Mouse (Mus musculus): Measurements from ENCODE around the gene Cwh43. TPM values are rescaled to one million over a fixed set of nuclear protein-coding genes. Genes with fewer than 3 reads are reported as not detected.
A peak's percentile ranks its signal among the peaks of the same experiment; 100 is the strongest.

Gene Cwh43
- polyA plus RNA-seq, 1 experiment from 2014 or later = 0.20 TPM

DNA sequence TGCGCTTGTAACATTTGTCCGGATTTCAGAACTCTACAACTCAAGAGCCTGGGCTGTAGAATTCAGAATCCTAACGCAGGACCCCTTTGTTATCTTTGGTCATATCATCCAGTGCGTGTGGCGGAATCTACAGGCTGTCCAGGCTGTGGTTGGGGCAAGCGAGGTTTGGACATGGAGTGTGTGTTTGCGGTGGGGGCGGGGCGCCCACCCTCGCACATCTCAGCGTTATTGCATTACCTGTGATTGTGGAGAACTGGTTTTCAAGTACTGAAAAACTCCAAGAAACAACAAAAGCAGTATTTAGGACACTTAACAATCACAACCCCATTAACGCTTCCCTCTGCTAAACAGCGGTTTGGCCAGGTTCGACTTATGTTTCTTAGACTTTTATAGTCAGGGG lies 84.0 kb downstream of the Cwh43 start:
- WGBS = 6% methylated on average over 14 of the region's 14 CpGs
- H3K27ac ChIP-seq (replicated peaks) = peak overlapping the region; percentile 87
- peak overlapping the region; percentile 76 for H3K4me3 ChIP-seq
- H3K36me3 ChIP-seq = no peaks in the 10 kb centered on the region
- H3K9me3 ChIP-seq = no peaks in the 10 kb centered on the region
- no peak for ATAC-seq (ENCODE audit: low FRiP score, low read depth)
- peak overlapping the region; percentile 69 for H3K9ac ChIP-seq (replicated peaks)
- H3K27me3 ChIP-seq = no peaks in the 10 kb centered on the region
- H3K4me2 ChIP-seq (replicated peaks) = peak overlapping the region; percentile 75
- H3K4me1 ChIP-seq = peaks cover 17% of the 10 kb centered on the region

DNA sequence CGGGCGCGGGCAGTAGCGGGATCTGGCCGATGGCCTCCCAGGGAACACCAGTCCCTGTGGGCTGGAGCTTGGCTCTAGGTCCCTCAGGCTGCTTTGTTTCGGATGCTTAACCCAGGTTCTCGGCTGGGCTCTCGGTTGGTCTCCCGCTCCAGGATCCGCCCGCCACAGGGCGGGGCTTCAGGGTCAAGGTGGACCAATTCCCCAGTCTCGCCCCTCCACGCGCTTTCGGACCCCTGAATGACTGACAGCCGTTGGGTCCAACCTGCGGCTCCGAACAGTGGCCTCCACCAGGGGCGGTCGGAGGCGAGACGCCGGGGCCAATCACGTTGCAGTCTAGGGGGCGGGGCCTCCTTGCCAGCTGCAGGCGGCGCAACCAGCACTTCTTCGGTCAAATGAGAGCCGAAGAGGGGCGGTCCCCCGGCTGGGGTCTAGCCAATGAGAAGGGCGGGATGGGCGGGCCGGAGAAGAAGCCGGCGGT lies 84.8 kb downstream of the Cwh43 start:
- Histone ChIP-seq H3K4me3 (peak overlapping the region; percentile 76), H3K36me3 (no peaks in the 10 kb centered on the region), H3K27ac (replicated peaks) (peak overlapping the region; percentile 95), H3K4me2 (replicated peaks) (peak overlapping the region; percentile 94), H3K27me3 (no peaks in the 10 kb centered on the region), H3K4me1 (peaks cover 17% of the 10 kb centered on the region), H3K9ac (replicated peaks) (peak overlapping the region; percentile 69), H3K9me3 (no peaks in the 10 kb centered on the region)
- under 1% methylated on average over 36 of the region's 37 CpGs for WGBS
- peak; percentile 96 for ATAC-seq (ENCODE audit: low FRiP score, low read depth)

DNA sequence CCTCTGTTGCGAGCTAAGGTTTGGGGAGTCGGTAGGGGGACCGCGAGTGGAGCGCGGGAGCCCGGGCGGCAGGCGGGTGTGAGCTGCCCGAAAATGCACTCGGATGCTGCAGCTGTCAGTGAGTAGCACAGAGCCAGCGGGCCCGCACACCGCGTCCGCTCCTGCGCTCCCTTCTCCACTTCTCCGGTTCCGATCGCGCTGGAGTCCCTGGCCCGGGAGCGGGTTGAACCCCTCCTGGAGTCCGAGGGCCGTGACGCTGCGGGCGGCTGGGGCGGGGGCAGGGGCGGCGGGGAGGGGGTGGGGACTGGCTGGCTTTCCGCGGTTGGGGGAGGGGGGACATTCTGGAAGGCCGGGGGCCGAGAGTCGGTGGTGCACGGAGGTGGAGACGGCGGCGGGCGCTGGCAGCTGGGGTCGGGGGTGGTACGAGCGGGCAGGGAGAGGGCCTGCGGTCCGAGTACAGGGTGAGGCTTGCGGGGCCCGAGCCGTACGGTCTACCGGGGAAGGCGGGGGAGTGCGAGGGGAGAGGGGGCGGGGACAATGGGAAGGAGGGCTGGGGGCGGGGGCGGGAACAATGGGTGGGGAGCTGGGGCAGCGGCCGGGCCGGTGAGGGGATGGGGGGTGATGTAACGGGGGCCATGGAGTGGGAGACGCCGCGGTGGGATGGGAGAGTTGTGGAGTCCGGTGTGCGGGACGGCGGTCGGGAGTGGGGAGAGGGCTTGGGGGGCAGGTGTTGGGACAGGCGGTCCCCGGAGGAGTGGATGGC lies 85.4 kb downstream of the Cwh43 start:
- peak; percentile 41 for ATAC-seq (ENCODE audit: low FRiP score, low read depth)
- Histone ChIP-seq H3K4me2 (replicated peaks) (peak overlapping the region; percentile 94), H3K4me3 (peak overlapping the region; percentile 76), H3K4me1 (peaks cover 17% of the 10 kb centered on the region), H3K36me3 (no peaks in the 10 kb centered on the region), H3K27ac (replicated peaks) (peak overlapping the region; percentile 95), H3K9ac (replicated peaks) (peak overlapping the region; percentile 84), H3K27me3 (no peaks in the 10 kb centered on the region), H3K9me3 (no peaks in the 10 kb centered on the region)
- WGBS = 2% methylated on average over 54 of the region's 70 CpGs

DNA sequence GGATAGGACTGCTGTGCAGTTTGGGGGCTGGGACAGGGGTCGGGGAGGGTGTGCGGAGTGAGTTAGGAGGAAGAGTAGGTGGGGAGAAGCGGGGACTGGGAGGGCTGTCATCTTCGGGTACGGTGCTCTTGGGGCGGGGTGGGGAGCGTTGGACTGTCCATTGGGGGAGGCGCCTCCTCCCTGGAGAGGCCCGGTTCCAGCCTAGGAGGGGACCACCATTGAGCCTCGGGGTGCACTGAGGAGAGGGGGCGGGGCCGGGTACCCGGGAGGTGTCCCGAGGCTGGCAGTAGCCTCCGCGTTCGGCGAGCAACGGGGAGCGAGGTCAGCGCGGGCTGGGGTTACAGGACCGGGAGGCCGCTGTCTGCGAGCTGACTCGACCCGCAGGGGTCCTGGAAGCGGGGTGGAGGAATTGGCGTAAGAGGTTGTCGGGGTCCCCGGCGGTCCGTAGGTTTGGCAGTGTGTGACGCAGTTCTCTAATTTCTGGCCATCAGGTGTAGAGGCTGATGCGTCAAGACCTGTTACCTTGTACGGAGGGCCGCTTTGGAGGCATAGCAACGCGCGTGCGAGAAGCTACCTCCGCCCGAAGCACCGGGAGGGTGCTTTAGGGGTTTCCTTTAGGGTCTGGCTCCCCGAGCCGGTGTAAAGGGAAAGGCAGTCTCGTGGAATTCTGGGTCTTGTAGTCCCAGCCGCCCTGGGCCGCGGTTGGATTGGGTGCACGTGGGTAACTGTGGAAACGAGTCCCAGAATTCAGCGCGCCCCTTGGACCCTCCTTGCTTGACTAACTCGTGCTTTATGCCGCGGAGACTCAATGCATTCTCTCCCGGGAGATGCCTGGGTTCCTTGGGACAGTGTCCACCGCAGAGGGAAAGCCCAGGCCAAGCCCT lies 86.2 kb downstream of the Cwh43 start:
- Histone ChIP-seq H3K4me2 (replicated peaks) (peak overlapping the region; percentile 94), H3K4me1 (peaks cover 17% of the 10 kb centered on the region), H3K9me3 (no peaks in the 10 kb centered on the region), H3K36me3 (no peaks in the 10 kb centered on the region), H3K27ac (replicated peaks) (peak overlapping the region; percentile 95), H3K27me3 (no peaks in the 10 kb centered on the region), H3K9ac (replicated peaks) (peak overlapping the region; percentile 84), H3K4me3 (peak overlapping the region; percentile 76)
- WGBS = under 1% methylated on average over 59 of the region's 59 CpGs
- peak; percentile 64 for ATAC-seq (ENCODE audit: low FRiP score, low read depth)

DNA sequence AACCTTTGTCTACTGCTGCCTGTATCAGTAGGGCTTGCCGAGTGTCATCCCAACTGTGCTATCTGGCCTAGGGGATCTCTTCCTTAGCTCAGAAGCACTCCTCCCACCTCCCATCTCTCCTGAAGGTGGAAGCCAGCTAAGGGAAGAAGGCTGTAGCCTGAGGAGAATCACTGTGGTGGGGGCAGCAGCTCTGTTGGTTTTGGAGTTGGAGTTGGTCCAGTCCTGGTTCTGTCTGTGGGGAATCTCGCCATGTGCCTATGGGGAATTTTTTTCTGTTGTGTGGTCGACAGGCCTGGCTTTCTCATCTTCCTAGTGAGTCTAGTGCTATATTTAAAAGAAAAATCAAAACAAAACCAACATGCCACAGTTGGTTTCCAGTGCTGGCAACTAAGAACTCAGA lies 91.5 kb downstream of the Cwh43 start:
- no peak for ATAC-seq (ENCODE audit: low FRiP score, low read depth)
- no peaks in the 10 kb centered on the region for H3K9me3 ChIP-seq
- H3K36me3 ChIP-seq = no peaks in the 10 kb centered on the region
- 87% methylated on average over 3 of the region's 3 CpGs for WGBS
- H3K4me3 ChIP-seq = no peak overlapping the region
- H3K4me1 ChIP-seq = peaks cover 9% of the 10 kb centered on the region
- H3K4me2 ChIP-seq (replicated peaks) = no peak overlapping the region
- H3K27ac ChIP-seq (replicated peaks) = no peak overlapping the region
- H3K9ac ChIP-seq (replicated peaks) = no peak overlapping the region
- H3K27me3 ChIP-seq = no peaks in the 10 kb centered on the region

DNA sequence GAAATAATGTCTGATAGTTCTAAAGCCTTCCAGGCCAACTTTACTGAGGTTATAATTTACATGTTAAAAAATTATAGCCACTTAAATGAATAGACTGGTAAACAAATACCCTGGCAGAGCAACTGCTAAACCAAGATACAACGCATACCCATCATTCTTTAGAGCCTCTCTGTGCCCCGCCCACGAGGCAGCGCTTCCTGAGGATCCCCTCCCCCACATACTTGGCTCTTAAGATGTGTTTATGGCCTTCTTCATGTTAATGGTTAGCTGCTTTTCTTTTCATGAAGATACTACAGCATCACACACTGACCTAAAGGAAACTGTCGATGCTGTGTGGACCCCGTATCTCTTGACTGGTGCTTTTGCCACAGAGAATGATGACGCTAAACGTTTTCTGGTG lies 92.7 kb downstream of the Cwh43 start:
- no peak overlapping the region for H3K27ac ChIP-seq (replicated peaks)
- no peak overlapping the region for H3K4me3 ChIP-seq
- H3K9ac ChIP-seq (replicated peaks) = no peak overlapping the region
- H3K4me2 ChIP-seq (replicated peaks) = no peak overlapping the region
- 90% methylated on average over 8 of the region's 8 CpGs for WGBS
- H3K27me3 ChIP-seq = no peaks in the 10 kb centered on the region
- ATAC-seq (ENCODE audit: low FRiP score, low read depth) = no peak
- no peaks in the 10 kb centered on the region for H3K36me3 ChIP-seq
- no peaks in the 10 kb centered on the region for H3K9me3 ChIP-seq
- H3K4me1 ChIP-seq = peaks cover 3% of the 10 kb centered on the region; the same call in 1 of the 2 replicates

DNA sequence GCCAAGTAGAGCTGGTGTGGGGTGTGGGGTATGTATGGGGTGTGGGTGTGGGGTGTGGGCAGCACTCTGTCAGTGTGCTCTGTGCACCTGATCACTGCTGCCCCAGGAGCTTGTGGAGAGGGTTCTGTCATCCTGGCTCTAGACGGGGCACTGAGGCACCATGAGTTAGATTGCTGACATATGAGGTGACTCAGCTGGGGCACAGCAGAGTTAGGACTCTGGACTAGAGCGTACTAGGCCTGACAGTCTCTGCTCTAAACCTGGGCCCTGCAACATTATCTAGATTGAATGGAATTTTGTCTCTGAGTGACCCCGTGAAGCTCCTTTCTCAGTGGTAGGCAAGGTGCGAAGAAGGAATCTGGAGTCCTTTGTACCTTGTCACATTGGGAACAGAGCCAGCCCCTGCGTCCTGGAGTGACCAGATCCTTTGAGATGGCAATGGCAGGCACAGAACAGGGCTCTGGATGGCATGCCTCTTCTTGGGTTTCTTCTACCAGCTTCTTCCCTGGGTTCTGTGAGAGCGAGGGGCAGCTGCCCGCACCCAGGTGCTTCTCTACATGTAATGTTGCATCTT lies 95.1 kb downstream of the Cwh43 start:
- Histone ChIP-seq H3K4me3 (no peak overlapping the region), H3K9ac (replicated peaks) (no peak overlapping the region), H3K4me1 (no peaks in the 10 kb centered on the region), H3K27me3 (no peaks in the 10 kb centered on the region), H3K4me2 (replicated peaks) (no peak overlapping the region), H3K9me3 (no peaks in the 10 kb centered on the region), H3K27ac (replicated peaks) (no peak overlapping the region), H3K36me3 (no peaks in the 10 kb centered on the region)
- ATAC-seq (ENCODE audit: low FRiP score, low read depth) = no peak
- 95% methylated on average over 7 of the region's 7 CpGs for WGBS

DNA sequence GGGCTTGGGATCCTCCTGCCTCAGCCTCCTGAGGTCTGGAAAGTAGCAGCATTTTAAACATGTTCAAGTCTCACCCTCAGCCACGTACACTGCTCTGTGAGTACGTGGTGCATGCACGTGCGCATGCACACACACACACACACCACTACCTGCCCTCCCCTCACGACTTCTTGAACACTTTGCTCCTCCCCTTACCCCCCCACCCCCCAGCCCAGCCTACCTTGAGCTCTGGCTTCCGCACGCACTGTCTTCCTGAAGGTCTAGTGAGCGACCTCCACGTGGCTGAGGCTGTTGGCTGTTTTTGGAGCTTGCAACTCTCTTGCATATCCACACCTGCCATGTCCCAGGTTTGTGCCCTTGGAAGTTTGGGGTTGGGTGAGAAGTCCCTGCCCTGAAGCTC lies 96.5 kb downstream of the Cwh43 start:
- WGBS = 91% methylated on average over 9 of the region's 9 CpGs
- ATAC-seq (ENCODE audit: low FRiP score, low read depth) = no peak

More for the DNA sequence above, 96.5 kb downstream of the Cwh43 start:
- no peaks in the 10 kb centered on the region for H3K27me3 ChIP-seq
- H3K9me3 ChIP-seq = no peaks in the 10 kb centered on the region
- 0 out of 2 replicates have a peak, but pooled peaks cover 2% of the 10 kb centered on the region for H3K4me1 ChIP-seq
- H3K36me3 ChIP-seq = no peaks in the 10 kb centered on the region
- no peak overlapping the region for H3K9ac ChIP-seq (replicated peaks)
- no peak overlapping the region for H3K4me3 ChIP-seq
- no peak overlapping the region for H3K27ac ChIP-seq (replicated peaks)
- H3K4me2 ChIP-seq (replicated peaks) = no peak overlapping the region

Other genes with a start within 250 kb of the Cwh43 start
- gene Fryl, start 149.5 kb upstream of the Cwh43 start, polyA plus RNA-seq (2016; fragmentation: Nextera tagmentation; extraction: Ambion mirVana) = 48.7 and 52.0 TPM in 2 replicates
- gene Ociad1, start 113.3 kb upstream of the Cwh43 start, polyA plus RNA-seq (2016; fragmentation: Nextera tagmentation; extraction: Ambion mirVana) = 186 and 219 TPM in 2 replicates
- 16.5 and 23.0 TPM in 2 replicates for gene Ociad2, start 65.0 kb upstream of the Cwh43 start, polyA plus RNA-seq (2016; fragmentation: Nextera tagmentation; extraction: Ambion mirVana)
- 58.4 and 62.2 TPM in 2 replicates for gene Dcun1d4, start 74.9 kb downstream of the Cwh43 start, polyA plus RNA-seq (2016; fragmentation: Nextera tagmentation; extraction: Ambion mirVana)
- gene Lrrc66, start 226.5 kb downstream of the Cwh43 start, polyA plus RNA-seq (2016; fragmentation: Nextera tagmentation; extraction: Ambion mirVana) = not detected in 2 replicates
- 22.5 and 23.4 TPM in 2 replicates for gene Sgcb, start 241.7 kb downstream of the Cwh43 start, polyA plus RNA-seq (2016; fragmentation: Nextera tagmentation; extraction: Ambion mirVana)
- 0.13 and 0.14 TPM in 2 replicates for gene Spata18, start 245.3 kb downstream of the Cwh43 start, polyA plus RNA-seq (2016; fragmentation: Nextera tagmentation; extraction: Ambion mirVana)

Measured in midbrain, embryonic 12.5 days (tissue).